Mouse (Mus musculus): ENCODE results near the gene Cgas. TPM values are rescaled to one million over a fixed set of nuclear protein-coding genes. Genes with fewer than 3 reads are reported as not detected.

The Cgas gene
- polyA plus RNA-seq, 1 experiment from 2014 or later = 0.55 TPM

DNA sequence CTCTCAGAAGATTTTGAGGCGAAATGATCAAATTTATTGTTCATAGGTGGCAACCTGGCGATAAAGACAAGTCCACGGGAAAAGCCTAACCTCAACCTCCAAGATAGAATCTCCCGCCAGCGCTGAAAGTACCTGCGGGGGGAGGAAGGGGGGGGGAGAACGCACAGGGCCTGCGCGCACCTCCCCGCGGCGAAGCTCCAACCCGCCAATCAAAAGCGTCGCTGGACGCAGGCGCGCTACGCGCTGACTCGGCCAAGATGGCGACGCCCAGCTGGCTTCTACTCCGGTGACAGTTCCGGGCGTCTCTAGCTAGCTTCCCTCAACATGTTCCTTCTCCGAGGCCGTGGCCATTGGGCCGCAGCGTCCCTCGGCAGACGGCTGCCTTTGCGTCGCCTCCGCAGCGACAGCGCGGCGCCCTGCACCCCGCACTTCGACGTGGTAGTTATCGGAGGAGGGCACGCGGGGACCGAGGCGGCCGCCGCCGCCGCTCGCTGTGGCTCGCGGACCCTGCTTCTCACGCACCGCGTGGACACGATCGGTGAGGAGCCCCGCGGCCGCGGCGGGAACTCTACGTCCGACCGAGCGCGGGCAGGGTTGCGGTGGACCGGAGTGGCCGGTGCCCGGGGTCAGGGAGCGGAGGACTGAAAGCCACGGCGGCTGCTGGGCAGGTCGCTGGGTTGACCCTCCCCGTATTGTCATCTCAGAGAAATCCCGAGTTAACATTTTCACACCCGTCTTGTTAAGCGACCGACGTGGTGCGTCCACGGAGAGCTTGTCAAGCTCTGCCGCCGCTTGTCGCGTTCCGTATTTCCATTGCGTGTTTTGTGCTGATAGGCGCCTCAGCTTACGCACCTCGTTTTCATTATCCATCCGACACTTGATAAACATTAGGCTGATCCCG lies 5.2 kb upstream of the Cgas start, which contains the start of the genes Mto1 and Gm17324:
TSS of gene Mto1 (plus strand) at position 236 of the 901 bp plus-strand sequence.
TSS of gene Gm17324 (minus strand) at position 814 of the 901 bp plus-strand sequence.
- peak; percentile 94 for DNase-seq (ENCODE audit: low spot score)
- Histone ChIP-seq H3K9me3 (no peaks in the 10 kb centered on the region), H3K27ac (replicated peaks) (peak within 1 kb of the TSS; percentile 89), H3K27me3 (replicated peaks; ENCODE audit: low read depth, poor library complexity, severe bottlenecking) (peaks cover 41% of the 10 kb centered on the region), H3K4me1 (peaks cover 13% of the 10 kb centered on the region), H3K36me3 (replicated peaks) (peaks cover 25% of the 10 kb centered on the region), H3K4me3 (peak within 1 kb of the TSS; percentile 100)
- under 1% methylated on average over 96 of the region's 96 CpGs for WGBS

DNA sequence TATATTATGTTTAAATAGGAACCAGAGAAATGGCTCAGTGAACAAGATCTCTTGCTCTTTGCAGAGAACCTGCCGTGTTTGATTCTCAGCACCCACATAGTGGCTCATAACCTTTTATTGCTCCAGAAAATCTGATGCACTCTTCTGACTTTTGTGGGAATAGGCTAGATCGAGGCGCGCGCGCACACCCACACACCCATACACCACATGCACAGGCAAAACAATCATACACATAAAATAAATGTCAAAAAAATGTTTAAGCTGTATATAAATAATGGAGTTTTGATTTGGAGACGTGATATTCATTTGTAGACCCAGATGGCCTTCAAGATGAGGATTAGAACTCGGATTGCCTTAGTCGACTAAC lies 4.6 kb upstream of the Cgas start:
- peak; percentile 20 for DNase-seq (ENCODE audit: low spot score)
- Histone ChIP-seq H3K4me1 (peaks cover 20% of the 10 kb centered on the region), H3K27me3 (replicated peaks; ENCODE audit: low read depth, poor library complexity, severe bottlenecking) (peaks cover 47% of the 10 kb centered on the region), H3K27ac (replicated peaks) (peak overlapping the region; percentile 89), H3K36me3 (replicated peaks) (peaks cover 19% of the 10 kb centered on the region), H3K9me3 (no peaks in the 10 kb centered on the region), H3K4me3 (peak overlapping the region; percentile 100)
- 29% methylated on average over 9 of the region's 9 CpGs for WGBS

GRCm38 (mm10) chr9:78442237-78442578 lies 829 bp downstream of the Cgas start:
- H3K9me3 ChIP-seq = no peaks in the 10 kb centered on the region
- 6% methylated on average over 9 of the region's 9 CpGs for WGBS
- no peaks in the 10 kb centered on the region for H3K36me3 ChIP-seq (replicated peaks)
- no peak overlapping the region for H3K27ac ChIP-seq (replicated peaks)
- peaks cover 8% of the 10 kb centered on the region for H3K4me1 ChIP-seq
- no peak for DNase-seq (ENCODE audit: low spot score)
- peak overlapping the region; percentile 58 for H3K4me3 ChIP-seq
- H3K27me3 ChIP-seq (replicated peaks; ENCODE audit: low read depth, poor library complexity, severe bottlenecking) = peaks cover 87% of the 10 kb centered on the region

DNA sequence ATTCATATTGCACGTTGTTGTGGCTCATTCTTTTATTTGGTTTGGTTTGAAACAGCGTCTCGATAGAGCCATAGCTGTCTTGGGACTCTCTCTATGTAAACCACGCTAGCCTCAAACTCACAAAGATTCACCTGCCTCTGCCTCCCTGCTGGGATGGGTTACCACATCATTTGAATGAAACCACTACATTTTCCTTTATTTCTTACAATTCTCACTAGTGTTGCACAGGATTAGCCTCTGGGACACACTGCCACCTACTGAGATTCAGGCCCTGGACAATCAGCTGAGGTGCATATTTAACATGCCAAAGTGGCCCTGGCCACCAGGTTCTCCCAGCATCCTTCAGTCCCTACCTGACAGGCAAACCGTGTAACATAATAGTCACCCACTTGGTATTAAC lies 3.6 kb downstream of the Cgas start:
- no peak for DNase-seq (ENCODE audit: low spot score)
- H3K4me1 ChIP-seq = peaks cover 8% of the 10 kb centered on the region
- 67% methylated on average over 5 of the region's 5 CpGs for WGBS
- no peak overlapping the region for H3K27ac ChIP-seq (replicated peaks)
- H3K27me3 ChIP-seq (replicated peaks; ENCODE audit: low read depth, poor library complexity, severe bottlenecking) = peaks cover 59% of the 10 kb centered on the region
- H3K9me3 ChIP-seq = no peaks in the 10 kb centered on the region
- no peak overlapping the region for H3K4me3 ChIP-seq
- no peaks in the 10 kb centered on the region for H3K36me3 ChIP-seq (replicated peaks)

DNA sequence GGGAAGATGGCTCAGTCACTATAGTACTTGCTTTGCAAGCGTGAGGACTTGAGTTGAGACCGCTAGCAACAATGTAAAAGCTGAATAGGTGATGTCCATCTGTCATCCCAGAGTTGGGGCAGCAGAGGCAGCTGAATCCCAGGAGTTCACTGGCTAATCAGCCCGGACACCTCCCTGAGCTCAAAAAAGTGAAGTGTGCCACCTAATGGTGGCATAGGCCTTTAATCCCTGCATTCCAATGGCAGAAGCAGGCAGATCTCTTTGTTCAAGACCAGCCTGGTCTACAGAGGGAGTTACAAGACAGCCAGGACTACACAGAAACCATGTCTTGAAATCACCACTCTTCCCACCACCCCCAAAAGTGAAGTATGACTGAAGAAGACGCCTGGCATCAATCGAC lies 10.6 kb downstream of the Cgas start:
- no peak for DNase-seq (ENCODE audit: low spot score)
- no peak overlapping the region for H3K4me3 ChIP-seq
- H3K9me3 ChIP-seq = no peaks in the 10 kb centered on the region
- WGBS = 88% methylated on average over 5 of the region's 5 CpGs
- H3K4me1 ChIP-seq = peaks cover 4% of the 10 kb centered on the region
- peaks cover 14% of the 10 kb centered on the region for H3K27me3 ChIP-seq (replicated peaks; ENCODE audit: low read depth, poor library complexity, severe bottlenecking)
- H3K36me3 ChIP-seq (replicated peaks) = no peaks in the 10 kb centered on the region
- H3K27ac ChIP-seq (replicated peaks) = no peak overlapping the region

- Histone ChIP-seq H3K4me3 (no peak overlapping the region), H3K36me3 (replicated peaks) (no peaks in the 10 kb centered on the region), H3K27ac (replicated peaks) (no peak overlapping the region), H3K27me3 (replicated peaks; ENCODE audit: low read depth, poor library complexity, severe bottlenecking) (peaks cover 15% of the 10 kb centered on the region), H3K4me1 (peaks cover 6% of the 10 kb centered on the region), H3K9me3 (no peaks in the 10 kb centered on the region)
- DNase-seq (ENCODE audit: low spot score) = no peak
- WGBS = 73% methylated on average over 6 of the region's 6 CpGs
These were observed 12.6 kb downstream of the Cgas start for GRCm38 (mm10) chr9:78430486-78430885.

DNA sequence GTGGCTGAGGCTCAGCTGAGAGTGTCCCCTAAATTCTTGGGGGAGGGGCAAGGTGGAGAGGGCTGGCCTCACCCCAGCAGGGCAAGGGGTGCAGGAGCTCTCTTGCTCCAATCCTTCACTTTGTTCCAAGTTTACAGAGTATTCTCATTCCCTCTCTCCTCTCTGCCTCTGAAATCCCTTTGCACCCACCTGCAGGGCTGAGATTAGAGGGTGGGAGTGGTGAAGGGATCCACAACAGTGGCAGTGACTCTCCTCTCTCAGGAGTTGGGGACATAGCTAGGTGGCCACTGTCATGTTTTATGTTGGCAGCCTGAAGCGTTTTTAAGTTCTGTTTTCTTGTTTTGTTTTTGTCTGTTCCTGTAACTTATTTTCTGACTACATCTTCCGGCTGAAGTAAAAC lies 13.5 kb downstream of the Cgas start:
- DNase-seq (ENCODE audit: low spot score) = no peak
- Histone ChIP-seq H3K36me3 (replicated peaks) (no peaks in the 10 kb centered on the region), H3K27me3 (replicated peaks; ENCODE audit: low read depth, poor library complexity, severe bottlenecking) (peaks cover 15% of the 10 kb centered on the region), H3K4me1 (peaks cover 6% of the 10 kb centered on the region), H3K27ac (replicated peaks) (no peak overlapping the region), H3K4me3 (no peak overlapping the region), H3K9me3 (no peaks in the 10 kb centered on the region)
- WGBS = 64% methylated on average over 2 of the region's 2 CpGs

GRCm38 (mm10) chr9:78428870-78429432 lies 14.1 kb downstream of the Cgas start:
- Histone ChIP-seq H3K27me3 (replicated peaks; ENCODE audit: low read depth, poor library complexity, severe bottlenecking) (peaks cover 15% of the 10 kb centered on the region), H3K4me3 (no peak overlapping the region), H3K27ac (replicated peaks) (no peak overlapping the region), H3K9me3 (no peaks in the 10 kb centered on the region), H3K4me1 (peaks cover 6% of the 10 kb centered on the region), H3K36me3 (replicated peaks) (no peaks in the 10 kb centered on the region)
- DNase-seq (ENCODE audit: low spot score) = no peak
- 89% methylated on average over 4 of the region's 4 CpGs for WGBS

DNA sequence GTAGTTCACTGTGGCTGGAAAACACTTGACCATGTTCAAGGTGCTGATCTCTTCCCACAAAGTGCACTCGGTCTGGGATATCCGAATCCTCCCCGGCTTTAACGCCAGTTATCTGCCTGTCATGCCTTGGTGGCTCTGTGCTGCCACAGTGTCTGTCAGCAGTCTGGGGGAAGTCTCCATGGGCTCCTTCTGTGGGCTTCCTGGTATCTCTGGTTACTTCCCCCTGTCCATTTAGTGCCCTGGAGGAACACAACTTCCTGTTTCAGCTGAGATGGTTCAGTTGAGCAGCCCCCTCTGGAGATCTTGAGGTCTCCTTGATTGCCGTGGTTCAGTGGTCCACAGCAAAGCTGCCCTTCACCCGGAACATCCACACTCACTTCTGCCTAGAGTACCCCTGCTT lies 14.9 kb downstream of the Cgas start:
- 74% methylated on average over 6 of the region's 6 CpGs for WGBS
- no peaks in the 10 kb centered on the region for H3K36me3 ChIP-seq (replicated peaks)
- no peak overlapping the region for H3K4me3 ChIP-seq
- H3K27me3 ChIP-seq (replicated peaks; ENCODE audit: low read depth, poor library complexity, severe bottlenecking) = peaks cover 15% of the 10 kb centered on the region
- DNase-seq (ENCODE audit: low spot score) = no peak
- no peak overlapping the region for H3K27ac ChIP-seq (replicated peaks)
- peaks cover 6% of the 10 kb centered on the region for H3K4me1 ChIP-seq
- no peaks in the 10 kb centered on the region for H3K9me3 ChIP-seq

GRCm38 (mm10) chr9:78427362-78427781 lies 15.7 kb downstream of the Cgas start:
- H3K9me3 ChIP-seq = no peaks in the 10 kb centered on the region
- H3K27ac ChIP-seq (replicated peaks) = peak overlapping the region; percentile 35; the same call in 1 of the 2 replicates
- 36% methylated on average over 27 of the region's 27 CpGs for WGBS
- H3K4me3 ChIP-seq = peak overlapping the region; percentile 53
- DNase-seq (ENCODE audit: low spot score) = no peak
- peaks cover 15% of the 10 kb centered on the region for H3K27me3 ChIP-seq (replicated peaks; ENCODE audit: low read depth, poor library complexity, severe bottlenecking)
- peaks cover 6% of the 10 kb centered on the region for H3K4me1 ChIP-seq
- no peaks in the 10 kb centered on the region for H3K36me3 ChIP-seq (replicated peaks)

- WGBS = 94% methylated on average over 7 of the region's 7 CpGs
- no peak for DNase-seq (ENCODE audit: low spot score)
- Histone ChIP-seq H3K36me3 (replicated peaks) (no peaks in the 10 kb centered on the region), H3K27me3 (replicated peaks; ENCODE audit: low read depth, poor library complexity, severe bottlenecking) (peaks cover 27% of the 10 kb centered on the region), H3K4me3 (no peak overlapping the region), H3K4me1 (no peaks in the 10 kb centered on the region), H3K27ac (replicated peaks) (no peak overlapping the region), H3K9me3 (no peaks in the 10 kb centered on the region)
These were observed 41.4 kb downstream of the Cgas start for GRCm38 (mm10) chr9:78401596-78401995.

DNA sequence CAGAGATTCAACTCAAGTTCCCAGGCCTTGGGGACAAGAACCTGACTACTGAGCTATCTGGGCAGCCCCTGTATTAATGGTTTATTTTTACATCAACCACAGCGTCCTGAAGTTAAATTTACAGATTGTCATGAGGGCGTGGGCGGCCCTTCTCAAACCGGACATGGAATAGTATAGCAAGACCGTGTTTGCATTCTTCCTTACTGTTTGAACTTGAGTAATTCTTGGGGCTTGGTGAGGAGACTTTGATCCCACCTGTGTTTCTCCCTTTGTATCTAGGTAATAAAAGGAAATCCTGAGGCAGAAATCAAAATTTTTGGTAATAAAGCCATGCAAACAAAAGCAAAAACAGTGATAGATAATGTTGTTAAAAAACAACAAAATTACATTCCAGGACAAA lies 42.5 kb downstream of the Cgas start:
- H3K27me3 ChIP-seq (replicated peaks; ENCODE audit: low read depth, poor library complexity, severe bottlenecking) = peaks cover 37% of the 10 kb centered on the region
- WGBS = 90% methylated on average over 5 of the region's 5 CpGs
- peaks cover 8% of the 10 kb centered on the region for H3K4me1 ChIP-seq
- no peak for DNase-seq (ENCODE audit: low spot score)
- no peaks in the 10 kb centered on the region for H3K36me3 ChIP-seq (replicated peaks)
- no peaks in the 10 kb centered on the region for H3K9me3 ChIP-seq
- no peak overlapping the region for H3K4me3 ChIP-seq
- H3K27ac ChIP-seq (replicated peaks) = no peak overlapping the region

- WGBS = 65% methylated on average over 9 of the region's 9 CpGs
- peaks cover 10% of the 10 kb centered on the region for H3K4me1 ChIP-seq
- no peaks in the 10 kb centered on the region for H3K9me3 ChIP-seq
- H3K27ac ChIP-seq (replicated peaks) = no peak overlapping the region
- peak overlapping the region; percentile 50; the same call in 1 of the 2 replicates for H3K4me3 ChIP-seq
- DNase-seq (ENCODE audit: low spot score) = no peak
- H3K36me3 ChIP-seq (replicated peaks) = no peaks in the 10 kb centered on the region
- H3K27me3 ChIP-seq (replicated peaks; ENCODE audit: low read depth, poor library complexity, severe bottlenecking) = peaks cover 74% of the 10 kb centered on the region
These were observed 46.5 kb downstream of the Cgas start for GRCm38 (mm10) chr9:78396517-78396916.
